Mouse (Mus musculus) T-helper 1 cell (primary cell): ENCODE measurements around the gene Serpinb9g.
"Not testable (repeated sequence)": the region's sequence is repeated elsewhere in the genome, so short reads cannot be mapped to it uniquely, and the experiment has no call there.

Experiments
- in situ Hi-C: fragments of 300-600 bp; cut with MboI, MseI; formaldehyde crosslinking; loops from one replicate; pipeline ENCODE4 v1.15.1; 2025; ENCODE audit warnings: high pct_unique_total_duplicates

Gene Serpinb9g

DNA sequence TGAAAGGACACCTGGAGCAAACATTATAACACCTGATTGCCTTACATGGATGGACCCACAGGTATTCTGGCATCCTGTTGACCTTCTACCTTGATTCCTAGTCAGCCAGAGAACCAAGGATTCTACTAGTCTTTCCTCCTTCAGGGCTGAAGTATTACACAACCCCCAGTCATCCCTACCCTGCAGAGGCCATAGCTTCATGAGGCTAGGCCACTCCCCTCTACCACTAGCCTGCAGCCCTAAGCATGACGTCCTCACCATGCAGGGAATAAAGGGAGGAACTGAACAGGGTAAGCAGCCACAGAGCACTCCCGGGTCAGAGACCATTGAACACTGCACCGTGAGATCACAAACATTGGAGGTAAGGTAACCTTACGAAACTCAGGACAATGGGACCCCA, at the start of gene Serpinb9g:
TSS of gene Serpinb9g (plus strand) at position 301 of the 400 bp plus-strand sequence.
- in situ Hi-C loops: not testable (repeated sequence)

DNA sequence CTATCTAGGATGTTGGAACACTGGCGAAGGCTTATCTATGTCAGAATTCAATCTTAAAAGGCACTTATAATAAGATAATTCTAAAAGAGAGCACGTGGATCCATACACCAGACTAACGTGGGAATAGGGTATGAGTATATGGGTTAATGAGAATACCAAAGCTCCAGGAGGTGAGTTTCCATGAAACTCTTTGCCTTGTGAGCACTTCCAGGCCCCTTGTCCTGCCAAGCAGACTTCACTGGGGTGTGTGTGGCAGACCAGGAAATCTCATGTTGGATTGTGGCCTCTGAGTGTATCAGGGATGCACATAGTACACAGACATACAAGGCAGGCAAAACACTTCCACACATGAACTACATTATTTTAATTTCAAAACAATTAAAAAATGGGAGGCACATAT, 718 bp upstream of the Serpinb9g start:
- in situ Hi-C loops: not testable (repeated sequence)

GRCm38 (mm10) chr13:33524629-33525028, 40.0 kb downstream of the Serpinb9g start:
- in situ Hi-C loops: no loop called here

GRCm38 (mm10) chr13:33532814-33533213, 48.2 kb downstream of the Serpinb9g start:
- in situ Hi-C loops: no loop called here
